Mouse (Mus musculus) G1E (cell line): ENCODE data around the gene Slc10a6. TPM values are rescaled to one million over a fixed set of nuclear protein-coding genes. Genes with fewer than 3 reads are reported as not detected.

Experiments
- ATAC-seq: 2 replicates; pipeline ENCODE4 v1.8.0; 2016; ENCODE audit warnings: mild to moderate bottlenecking; ENCODE audit not compliant: insufficient number of reproducible peaks, poor library complexity, low FRiP score, severe bottlenecking; ENCODE audit errors: extremely low read depth
- DNase-seq: peaks from one replicate; pipeline ENCODE4 v3.0.0; 2012; ENCODE audit warnings: low spot score
- H3K27me3 ChIP-seq: 2 replicates; pipeline ENCODE4 v1.6.1; 2012; ENCODE audit warnings: mild to moderate bottlenecking, low read length, inconsistent platforms; ENCODE audit not compliant: insufficient read depth
- H3K36me3 ChIP-seq: replicated peaks from 2 replicates; pipeline ENCODE3; 2012; ENCODE audit warnings: mild to moderate bottlenecking, inconsistent platforms
- H3K4me1 ChIP-seq: 2 replicates; pipeline ENCODE4 v1.6.1; 2012; ENCODE audit warnings: low read depth, low read length, inconsistent platforms, mixed read lengths; ENCODE audit not compliant: insufficient read depth
- H3K4me3 ChIP-seq: 2 replicates; pipeline ENCODE4 v1.5.1; 2012; ENCODE audit warnings: low read depth, mild to moderate bottlenecking, inconsistent platforms, low read length, moderate library complexity, mixed read lengths
- H3K9me3 ChIP-seq: replicated peaks from 2 replicates; pipeline ENCODE4 v1.6.1; 2012; ENCODE audit warnings: inconsistent platforms
- CTCF ChIP-seq: IDR thresholded peaks from 2 replicates; pipeline ENCODE4 v1.5.1; 2012; ENCODE audit warnings: low read depth, low read length, inconsistent platforms, mixed read lengths
- GATA1 ChIP-seq: IDR thresholded peaks from 2 replicates; pipeline ENCODE4 v1.6.1; 2012; ENCODE audit warnings: borderline replicate concordance, low read length, inconsistent platforms, mixed read lengths
- GATA2 ChIP-seq: IDR thresholded peaks from 2 replicates; pipeline ENCODE4 v1.6.1; 2012; ENCODE audit warnings: low read depth, low read length, inconsistent platforms, borderline replicate concordance
- POLR2AphosphoS5 ChIP-seq: IDR thresholded peaks from 2 replicates; pipeline ENCODE4 v1.6.1; 2012; ENCODE audit warnings: low read depth, low read length, inconsistent platforms; ENCODE audit not compliant: insufficient replicate concordance
- TAL1 ChIP-seq: conservative IDR thresholded peaks from 2 replicates; pipeline ENCODE4 v1.6.1; 2012; ENCODE audit warnings: low read depth, low read length, inconsistent platforms, mixed read lengths
- polyA plus RNA-seq: library from polyadenylated mRNA; stranded (reverse); fragments of >175 nt; gene quantifications from 2 replicates; pipeline ENCODE4 v1.2.3, GENCODE M21; 2012
- total RNA-seq, 2 experiments: library from RNA; stranded (forward) in 1 of 2; stranded (reverse) in 1 of 2; fragments of 200-1000 nt in 1 of 2; fragments of >200 nt in 1 of 2; fragmentation: Nextera tagmentation in 1 of 2; gene quantifications; 2 replicates each; pipeline ENCODE4 v1.2.3; 2014 to 2017

Slc10a6 gene
- total and polyA plus RNA-seq, 3 experiments, result 0.11 TPM; not detected in 2

DNA sequence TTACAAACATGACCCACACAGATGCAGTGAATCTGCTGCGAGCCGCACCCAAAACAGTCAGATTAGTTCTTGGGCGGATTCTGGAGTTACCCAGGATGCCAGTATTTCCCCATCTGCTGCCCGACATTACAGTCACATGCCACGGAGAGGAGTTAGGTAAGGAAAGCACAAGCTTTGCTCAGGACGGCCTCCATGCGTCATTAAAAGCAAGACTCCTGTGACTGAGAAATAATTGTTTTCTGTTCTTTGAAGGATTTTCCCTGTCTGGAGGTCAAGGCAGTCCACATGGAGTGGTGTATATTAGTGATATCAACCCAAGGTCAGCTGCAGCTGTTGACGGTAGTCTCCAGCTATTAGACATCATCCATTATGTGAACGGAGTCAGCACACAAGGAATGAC, 59.8 kb downstream of the Slc10a6 start:
- no peaks in the 10 kb centered on the region for H3K27me3 ChIP-seq
- no peak overlapping the region for H3K4me3 ChIP-seq
- DNase-seq (no peak), ATAC-seq (no peak)
- no peaks in the 10 kb centered on the region for H3K4me1 ChIP-seq
- H3K36me3 ChIP-seq, result no peaks in the 10 kb centered on the region
- peaks cover 35% of the 10 kb centered on the region for H3K9me3 ChIP-seq
- TF ChIP-seq POLR2AphosphoS5 (no peak), TAL1 (no peak), GATA2 (no peak), GATA1 (no peak), CTCF (no peak)

- Histone ChIP-seq H3K4me3 (no peak overlapping the region), H3K27me3 (no peaks in the 10 kb centered on the region), H3K36me3 (no peaks in the 10 kb centered on the region), H3K4me1 (no peaks in the 10 kb centered on the region), H3K9me3 (peaks cover 42% of the 10 kb centered on the region)
- no peak for TF ChIP-seq GATA1
- TF ChIP-seq TAL1, result no peak
- TF ChIP-seq CTCF, result no peak
- no peak for TF ChIP-seq GATA2
- TF ChIP-seq POLR2AphosphoS5, result no peak
- no peak for DNase-seq
- no peak for ATAC-seq
Measured at GRCm38 (mm10) chr5:103568034-103568433, 61.2 kb downstream of the Slc10a6 start.

DNA sequence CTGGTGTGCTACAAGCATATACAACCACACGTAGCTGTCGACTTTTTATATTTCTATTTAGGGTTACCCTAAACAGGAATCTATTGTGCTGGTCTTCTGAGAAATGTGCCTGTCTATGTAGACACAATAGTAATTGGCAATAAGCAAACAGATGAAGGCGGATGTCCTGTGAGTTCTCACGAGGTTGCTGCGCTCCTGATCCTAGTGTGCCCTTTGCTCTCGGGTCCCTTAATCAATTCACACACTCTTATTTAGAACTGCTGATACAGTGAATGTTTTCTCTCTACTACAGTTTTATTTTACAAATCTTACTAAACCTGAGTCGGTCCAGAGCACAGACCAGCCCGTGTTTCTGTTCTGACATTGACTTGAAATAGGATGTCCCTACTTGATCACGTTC, 68.7 kb downstream of the Slc10a6 start:
- no peak for ATAC-seq
- H3K27me3 ChIP-seq, result no peaks in the 10 kb centered on the region

More for the DNA sequence above, 68.7 kb downstream of the Slc10a6 start:
- Histone ChIP-seq H3K4me1 (no peaks in the 10 kb centered on the region), H3K9me3 (peaks cover 45% of the 10 kb centered on the region), H3K4me3 (no peak overlapping the region), H3K36me3 (no peaks in the 10 kb centered on the region)
- no peak for TF ChIP-seq POLR2AphosphoS5
- no peak for TF ChIP-seq TAL1
- TF ChIP-seq GATA2, result no peak
- DNase-seq, result no peak

Other genes starting within 250 kb of the Slc10a6 start
- not detected in 2 replicates for gene Ptpn13, start 204.2 kb downstream of the Slc10a6 start, total RNA-seq (2014; fragmentation: Nextera tagmentation)
- gene Ptpn13, start 204.2 kb downstream of the Slc10a6 start, total RNA-seq (2017), result under 0.01 and 0.27 TPM in 2 replicates
- gene Ptpn13, start 204.2 kb downstream of the Slc10a6 start, polyA plus RNA-seq, result not detected in 2 replicates
- not detected in 2 replicates for gene 1700016H13Rik, start 26.6 kb upstream of the Slc10a6 start, total RNA-seq (2014; fragmentation: Nextera tagmentation)
- not detected in 2 replicates for gene 1700016H13Rik, start 26.6 kb upstream of the Slc10a6 start, total RNA-seq (2017)
- not detected in 2 replicates for gene 1700016H13Rik, start 26.6 kb upstream of the Slc10a6 start, polyA plus RNA-seq
- gene Aff1, start 63.0 kb upstream of the Slc10a6 start, total RNA-seq (2014; fragmentation: Nextera tagmentation), result 109 and 152 TPM in 2 replicates
- gene Aff1, start 63.0 kb upstream of the Slc10a6 start, total RNA-seq (2017), result 14.0 and 16.6 TPM in 2 replicates
- gene Aff1, start 63.0 kb upstream of the Slc10a6 start, polyA plus RNA-seq, result 50.3 and 51.3 TPM in 2 replicates